Mouse (Mus musculus) forebrain, embryonic 14.5 days (tissue): Measurements from ENCODE around the gene Milr1. TPM values are rescaled to one million over a fixed set of nuclear protein-coding genes. Genes with fewer than 3 reads are reported as not detected.

Experiments used
- ATAC-seq: fragments of 200-750 bp; cut with Nextera tagmentation; 2 replicates; pipeline ENCODE4 v1.8.0; 2017; ENCODE audit warnings: mild to moderate bottlenecking, moderate library complexity
- DNase-seq: peaks from one replicate; pipeline ENCODE4 v3.0.0-alpha.2; 2015; ENCODE audit warnings: low spot score
- H3K27ac ChIP-seq: fragments of 300-500 bp; sonication (generic); 2 replicates; pipeline ENCODE4 v1.5.1; 2014; ENCODE audit warnings: low read depth, mild to moderate bottlenecking, control low read depth, low read length, moderate library complexity
- H3K27me3 ChIP-seq: fragments of 300-500 bp; sonication (generic); replicated peaks from 2 replicates; pipeline ENCODE4 v1.6.1; 2014; ENCODE audit warnings: low read length, control low read depth, mixed read lengths; ENCODE audit not compliant: control insufficient read depth, insufficient read depth
- H3K36me3 ChIP-seq: fragments of 300-500 bp; sonication (generic); 2 replicates; pipeline ENCODE4 v1.6.1; 2014; ENCODE audit warnings: low read length, control low read depth; ENCODE audit not compliant: control insufficient read depth, insufficient read depth
- H3K4me1 ChIP-seq: fragments of 300-500 bp; sonication (generic); 2 replicates; pipeline ENCODE4 v1.6.1; 2014; ENCODE audit warnings: antibody characterized with exemption, low read length, control low read depth; ENCODE audit not compliant: control insufficient read depth, insufficient read depth
- H3K4me2 ChIP-seq: fragments of 300-500 bp; sonication (generic); 2 replicates; pipeline ENCODE4 v1.6.1; 2014; ENCODE audit warnings: mild to moderate bottlenecking, control low read depth, low read length
- H3K4me3 ChIP-seq: fragments of 300-500 bp; sonication (generic); 2 replicates; pipeline ENCODE4 v1.5.1; 2014; ENCODE audit warnings: low read depth, low read length, control low read depth
- H3K9ac ChIP-seq: fragments of 300-500 bp; sonication (generic); 2 replicates; pipeline ENCODE4 v1.6.1; 2014; ENCODE audit warnings: mild to moderate bottlenecking, low read length, control low read depth, moderate library complexity
- H3K9me3 ChIP-seq: fragments of 300-500 bp; sonication (generic); replicated peaks from 2 replicates; pipeline ENCODE4 v1.6.1; 2016; ENCODE audit warnings: low read length, control low read depth, mixed read lengths; ENCODE audit not compliant: control insufficient read depth
- WGBS: fragments of 180-500 bp; shearing (Covaris S2); extraction: QIAGEN DNeasy Blood & Tissue Kit; methylation state at CpG from one replicate; pipeline ENCODE4 v1.1.7; 2014; 5-methylcytosine and 5-hydroxymethylcytosine counted together
- polyA plus RNA-seq: library from polyadenylated mRNA; unstranded; fragments of >200 nt; fragmentation: Nextera tagmentation; extraction: Ambion mirVana; gene quantifications from 2 replicates; pipeline ENCODE4 v1.2.1, GENCODE M21; 2014

Milr1 gene
- polyA plus RNA-seq, 1 experiment from 2014 or later: 0.61 TPM

DNA sequence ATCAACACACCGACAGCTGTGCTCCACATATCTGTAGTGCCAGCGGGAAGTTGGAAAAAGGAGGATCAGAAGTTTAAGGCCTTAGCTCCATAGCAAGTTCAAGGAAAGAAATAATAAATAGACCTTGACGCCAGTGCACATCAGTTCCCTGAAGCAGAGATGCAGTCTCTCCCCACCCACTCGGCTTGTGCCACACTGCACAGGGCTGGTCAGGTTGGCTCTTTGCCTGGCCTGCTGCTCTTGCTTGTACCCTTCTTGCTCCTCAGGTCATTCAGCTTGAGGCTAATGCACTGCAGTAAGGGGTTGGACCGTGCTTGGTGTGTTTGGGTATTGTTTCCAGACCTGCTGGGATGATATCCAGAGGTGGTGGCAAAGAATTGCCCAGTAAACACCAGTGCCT, 9.5 kb downstream of the Milr1 start:
- 94% methylated on average over 5 of the region's 5 CpGs for WGBS
- H3K4me1 ChIP-seq: no peaks in the 10 kb centered on the region
- DNase-seq: no peak
- ATAC-seq: no peak
- H3K4me3 ChIP-seq: no peak overlapping the region
- H3K9ac ChIP-seq: no peak overlapping the region
- 0 out of 2 replicates have a peak, but pooled peaks cover 3% of the 10 kb centered on the region for H3K36me3 ChIP-seq
- no peak overlapping the region for H3K27ac ChIP-seq
- no peaks in the 10 kb centered on the region for H3K9me3 ChIP-seq
- no peaks in the 10 kb centered on the region for H3K27me3 ChIP-seq
- H3K4me2 ChIP-seq: no peak overlapping the region

DNA sequence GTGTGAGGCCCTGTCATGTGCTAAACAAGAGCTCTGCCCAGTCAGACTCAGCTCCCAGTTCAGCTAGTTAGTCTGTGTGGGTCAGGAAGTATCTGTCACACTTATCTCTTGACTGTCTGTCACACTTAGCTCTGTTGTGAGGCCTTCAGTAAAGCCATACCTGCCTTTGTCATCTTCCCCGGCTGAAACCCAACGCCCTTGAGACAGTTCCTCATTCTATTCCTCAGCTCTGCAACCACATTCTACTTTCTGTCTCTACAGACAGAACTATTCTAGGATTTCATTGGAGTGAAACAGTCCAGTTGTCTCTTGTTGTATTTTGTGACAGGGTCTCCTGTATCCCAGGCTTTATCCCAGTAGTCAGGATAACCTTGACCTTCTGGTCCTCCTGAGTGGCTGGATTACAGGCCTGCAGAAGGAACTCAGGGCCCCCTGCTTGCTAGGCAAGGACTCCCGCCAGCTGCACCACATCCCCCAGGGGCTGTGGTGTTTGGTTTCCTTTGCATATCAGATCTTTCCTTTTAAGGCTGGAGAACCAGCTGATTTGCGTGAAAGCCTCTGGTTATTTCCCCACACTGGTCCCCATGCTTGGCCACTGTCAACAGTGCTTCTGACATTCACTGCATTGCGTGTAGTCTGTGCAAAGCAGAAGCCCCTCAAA, 11.2 kb downstream of the Milr1 start:
- no peak overlapping the region for H3K4me3 ChIP-seq
- ATAC-seq (no peak), DNase-seq (no peak)
- no peaks in the 10 kb centered on the region for H3K27me3 ChIP-seq
- H3K4me2 ChIP-seq: no peak overlapping the region
- 64% methylated on average over 5 of the region's 5 CpGs for WGBS
- no peak overlapping the region for H3K9ac ChIP-seq
- no peaks in the 10 kb centered on the region for H3K9me3 ChIP-seq
- peaks cover 12% of the 10 kb centered on the region; the same call in 1 of the 2 replicates for H3K36me3 ChIP-seq
- H3K27ac ChIP-seq: no peak overlapping the region
- no peaks in the 10 kb centered on the region for H3K4me1 ChIP-seq

DNA sequence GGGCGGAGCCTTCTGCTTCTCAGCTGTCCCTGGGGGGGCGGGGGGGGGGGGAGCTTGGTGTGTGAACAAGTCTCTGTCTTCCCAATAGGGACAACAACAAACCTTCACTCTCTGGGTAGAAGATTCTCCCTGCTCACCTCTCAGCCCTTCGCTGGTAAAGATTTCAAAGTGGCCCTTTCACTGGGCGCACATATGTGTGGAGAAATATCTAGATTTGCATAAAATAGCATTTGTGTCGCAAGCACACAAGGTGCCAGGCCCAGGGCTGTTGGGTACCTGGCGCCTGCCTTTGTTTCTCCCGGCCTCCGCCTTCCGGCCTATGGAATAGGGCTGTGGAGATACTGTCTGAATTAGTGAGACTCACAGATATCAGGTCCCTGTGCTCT, 11.8 kb downstream of the Milr1 start:
- H3K27me3 ChIP-seq: no peaks in the 10 kb centered on the region
- no peak overlapping the region for H3K4me2 ChIP-seq
- no peaks in the 10 kb centered on the region for H3K4me1 ChIP-seq
- no peak for DNase-seq
- peaks cover 16% of the 10 kb centered on the region; the same call in 1 of the 2 replicates for H3K36me3 ChIP-seq
- H3K9me3 ChIP-seq: no peaks in the 10 kb centered on the region
- no peak for ATAC-seq
- H3K9ac ChIP-seq: no peak overlapping the region
- H3K4me3 ChIP-seq: no peak overlapping the region
- no peak overlapping the region for H3K27ac ChIP-seq
- 78% methylated on average over 9 of the region's 9 CpGs for WGBS

DNA sequence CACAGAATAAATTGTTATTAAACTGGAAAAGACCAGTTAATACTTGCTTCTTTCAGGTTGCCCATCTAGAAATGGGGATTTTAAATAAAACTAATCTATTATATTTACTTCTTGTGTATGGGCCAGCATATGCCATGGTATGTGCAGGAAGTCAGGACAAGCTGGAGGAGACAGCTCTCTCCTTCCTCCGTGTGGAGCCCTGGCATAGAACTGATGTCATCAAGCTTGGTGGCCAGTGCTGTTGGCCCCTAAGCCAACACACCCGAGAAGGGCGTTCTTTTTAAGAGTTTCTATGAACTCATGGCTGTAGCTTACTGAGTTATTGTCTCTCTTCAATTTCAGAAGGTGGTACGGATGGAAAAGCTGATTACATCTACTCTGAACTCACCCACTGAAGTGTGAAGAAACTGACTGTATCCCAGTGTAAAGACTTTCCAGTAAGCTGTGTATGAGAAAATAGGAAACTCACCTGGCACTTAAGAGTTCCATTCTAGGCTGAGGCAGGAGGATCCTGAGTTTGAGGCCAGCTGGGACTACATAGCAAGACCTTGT, 15.7 kb downstream of the Milr1 start:
- ATAC-seq (no peak), DNase-seq (no peak)
- no peaks in the 10 kb centered on the region for H3K9me3 ChIP-seq
- peaks cover 48% of the 10 kb centered on the region for H3K36me3 ChIP-seq
- H3K27me3 ChIP-seq: no peaks in the 10 kb centered on the region
- no peak overlapping the region for H3K27ac ChIP-seq
- WGBS: 94% methylated on average over 4 of the region's 4 CpGs
- no peak overlapping the region for H3K4me2 ChIP-seq
- H3K4me1 ChIP-seq: no peaks in the 10 kb centered on the region
- H3K4me3 ChIP-seq: no peak overlapping the region
- H3K9ac ChIP-seq: no peak overlapping the region

DNA sequence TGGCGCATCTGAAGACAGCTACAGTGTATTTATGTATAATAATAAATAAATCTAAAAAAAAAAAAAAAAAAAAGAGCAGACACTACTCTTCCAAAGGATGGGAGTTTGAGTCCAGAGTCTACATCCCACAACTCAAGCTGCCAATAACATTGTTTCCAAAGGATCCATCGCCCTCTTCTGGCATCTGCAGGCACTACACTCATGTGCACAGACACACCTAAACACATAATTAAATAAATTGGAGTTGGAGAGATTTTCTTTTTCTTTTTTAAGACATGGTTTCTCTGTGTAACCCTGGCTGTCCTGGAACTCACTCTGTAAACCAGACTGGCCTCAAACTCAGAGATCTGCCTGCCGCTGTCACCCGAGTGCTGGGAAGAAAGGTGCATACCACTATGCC, 16.5 kb downstream of the Milr1 start:
- Histone ChIP-seq H3K27ac (no peak overlapping the region), H3K4me3 (no peak overlapping the region), H3K9ac (no peak overlapping the region), H3K9me3 (no peaks in the 10 kb centered on the region), H3K4me1 (no peaks in the 10 kb centered on the region), H3K36me3 (peaks cover 53% of the 10 kb centered on the region), H3K27me3 (no peaks in the 10 kb centered on the region), H3K4me2 (no peak overlapping the region)
- no peak for DNase-seq
- 93% methylated on average over 4 of the region's 4 CpGs for WGBS
- ATAC-seq: no peak

DNA sequence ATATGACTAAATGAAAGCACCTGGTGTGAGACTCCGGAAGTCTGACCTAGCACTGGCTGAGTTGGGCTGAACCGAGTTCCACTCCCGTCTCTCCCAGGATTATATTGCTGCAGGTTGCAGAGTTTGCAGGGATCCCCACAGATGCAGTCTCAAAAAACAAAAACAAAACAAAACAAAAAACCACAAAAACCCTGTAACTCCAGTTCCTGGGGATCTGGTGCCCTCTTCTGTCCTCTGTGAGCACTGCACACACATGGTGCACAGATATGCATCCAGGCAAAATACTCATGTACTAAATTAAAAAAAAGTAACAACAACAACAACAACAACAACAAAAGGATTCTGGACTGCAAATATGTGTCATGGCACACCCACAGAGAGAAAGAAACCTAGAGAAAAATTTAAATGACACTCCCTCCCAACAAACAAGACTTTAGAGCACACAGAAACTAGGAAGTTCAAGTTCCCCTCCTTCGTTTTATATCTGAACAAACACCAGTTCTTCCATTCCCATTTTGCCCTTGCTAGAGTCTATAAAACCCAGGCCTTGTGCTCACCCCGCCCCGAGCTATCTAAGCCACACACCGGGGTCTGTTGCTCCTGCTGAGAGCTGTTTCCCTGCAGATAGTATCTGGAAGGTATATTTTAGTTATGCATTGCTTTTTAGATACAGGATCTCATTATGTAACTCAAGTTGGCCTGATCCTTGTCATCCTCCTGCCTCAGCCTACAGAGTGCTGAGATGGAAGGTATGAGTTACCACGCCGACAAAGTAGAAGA, 19.4 kb downstream of the Milr1 start:
- H3K4me2 ChIP-seq: no peak overlapping the region
- DNase-seq (no peak), ATAC-seq (no peak)
- H3K36me3 ChIP-seq: peaks cover 78% of the 10 kb centered on the region
- no peak overlapping the region for H3K27ac ChIP-seq
- H3K27me3 ChIP-seq: no peaks in the 10 kb centered on the region
- 95% methylated on average over 9 of the region's 9 CpGs for WGBS
- no peak overlapping the region for H3K9ac ChIP-seq
- no peaks in the 10 kb centered on the region for H3K4me1 ChIP-seq
- no peaks in the 10 kb centered on the region for H3K9me3 ChIP-seq
- no peak overlapping the region for H3K4me3 ChIP-seq

DNA sequence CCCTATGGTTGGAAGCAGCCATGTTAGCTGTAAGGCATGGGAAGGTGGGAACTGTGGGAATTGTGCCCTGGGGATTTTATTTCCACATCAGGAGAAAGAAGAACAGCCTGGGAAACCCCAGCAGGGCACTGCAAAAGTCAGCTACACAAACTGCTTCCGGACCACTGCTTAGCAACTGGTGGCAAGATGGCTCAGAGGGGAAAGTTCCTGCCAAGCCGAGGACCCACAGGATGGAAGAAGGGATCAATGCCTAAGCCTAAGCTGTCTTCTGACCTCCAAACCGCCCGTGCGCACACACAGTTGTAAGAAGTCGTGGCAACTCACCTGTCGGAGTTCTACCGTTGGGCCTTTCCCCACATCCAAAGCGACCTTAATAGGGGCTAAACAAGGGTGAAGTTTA, 22.0 kb downstream of the Milr1 start:
- Histone ChIP-seq H3K4me3 (no peak overlapping the region), H3K4me2 (no peak overlapping the region), H3K4me1 (no peaks in the 10 kb centered on the region), H3K27me3 (no peaks in the 10 kb centered on the region), H3K9me3 (no peaks in the 10 kb centered on the region), H3K9ac (no peak overlapping the region), H3K36me3 (peaks cover 76% of the 10 kb centered on the region), H3K27ac (no peak overlapping the region)
- no peak for ATAC-seq
- 90% methylated on average over 9 of the region's 9 CpGs for WGBS
- no peak for DNase-seq

DNA sequence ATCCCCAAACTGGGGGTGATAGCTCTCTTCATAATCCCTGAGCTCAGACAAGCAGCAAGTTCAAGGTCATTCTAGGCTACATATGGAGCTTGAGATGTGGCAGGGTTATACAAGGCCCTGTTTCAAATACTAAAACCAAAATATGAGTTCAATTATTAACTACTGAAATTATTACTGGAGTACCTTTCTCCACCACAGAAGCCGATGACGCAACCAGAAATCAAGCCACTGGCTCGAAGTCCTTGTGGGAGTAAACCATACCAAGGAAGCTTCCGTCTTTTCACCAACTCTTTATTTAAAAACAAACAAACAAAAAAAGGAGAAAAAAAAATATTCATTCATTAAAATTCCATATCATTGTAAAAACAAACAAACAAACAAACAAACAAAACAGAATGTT, 25.9 kb downstream of the Milr1 start:
- 97% methylated on average over 4 of the region's 4 CpGs for WGBS
- no peak for ATAC-seq
- Histone ChIP-seq H3K27me3 (no peaks in the 10 kb centered on the region), H3K27ac (no peak overlapping the region), H3K9me3 (no peaks in the 10 kb centered on the region), H3K36me3 (peaks cover 65% of the 10 kb centered on the region), H3K4me1 (no peaks in the 10 kb centered on the region), H3K9ac (no peak overlapping the region), H3K4me3 (no peak overlapping the region), H3K4me2 (no peak overlapping the region)
- no peak for DNase-seq

DNA sequence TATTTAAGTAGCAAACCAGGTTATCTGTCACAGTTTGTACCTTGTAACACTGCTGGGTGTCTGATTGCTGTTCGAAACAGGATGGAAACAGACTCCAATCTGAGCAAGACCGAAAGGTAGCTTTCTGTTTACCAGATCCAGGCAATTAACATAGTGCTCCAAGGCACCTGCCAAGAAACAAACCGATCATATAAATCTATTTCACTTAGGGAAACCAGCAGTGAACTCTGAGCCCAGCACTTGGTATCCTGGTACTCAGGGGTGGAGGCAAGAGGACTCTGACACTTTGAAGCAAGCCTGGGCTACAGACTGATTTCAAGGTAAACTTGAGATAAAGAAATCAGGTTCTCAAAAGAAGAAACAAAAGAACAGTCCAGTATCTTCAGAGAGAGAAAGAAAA, 26.4 kb downstream of the Milr1 start:
- Histone ChIP-seq H3K4me3 (no peak overlapping the region), H3K4me1 (no peaks in the 10 kb centered on the region), H3K36me3 (peaks cover 65% of the 10 kb centered on the region), H3K27me3 (no peaks in the 10 kb centered on the region), H3K27ac (no peak overlapping the region), H3K9me3 (no peaks in the 10 kb centered on the region), H3K9ac (no peak overlapping the region), H3K4me2 (no peak overlapping the region)
- DNase-seq: no peak
- WGBS: 91% methylated on average over 3 of the region's 3 CpGs
- no peak for ATAC-seq
